Mouse (Mus musculus): Measurements from ENCODE around the gene Gm2381. TPM values are rescaled to one million over a fixed set of nuclear protein-coding genes. Genes with fewer than 3 reads are reported as not detected.

The Gm2381 gene
- polyA plus RNA-seq (2017; shearing (Covaris generic)) = not detected

DNA sequence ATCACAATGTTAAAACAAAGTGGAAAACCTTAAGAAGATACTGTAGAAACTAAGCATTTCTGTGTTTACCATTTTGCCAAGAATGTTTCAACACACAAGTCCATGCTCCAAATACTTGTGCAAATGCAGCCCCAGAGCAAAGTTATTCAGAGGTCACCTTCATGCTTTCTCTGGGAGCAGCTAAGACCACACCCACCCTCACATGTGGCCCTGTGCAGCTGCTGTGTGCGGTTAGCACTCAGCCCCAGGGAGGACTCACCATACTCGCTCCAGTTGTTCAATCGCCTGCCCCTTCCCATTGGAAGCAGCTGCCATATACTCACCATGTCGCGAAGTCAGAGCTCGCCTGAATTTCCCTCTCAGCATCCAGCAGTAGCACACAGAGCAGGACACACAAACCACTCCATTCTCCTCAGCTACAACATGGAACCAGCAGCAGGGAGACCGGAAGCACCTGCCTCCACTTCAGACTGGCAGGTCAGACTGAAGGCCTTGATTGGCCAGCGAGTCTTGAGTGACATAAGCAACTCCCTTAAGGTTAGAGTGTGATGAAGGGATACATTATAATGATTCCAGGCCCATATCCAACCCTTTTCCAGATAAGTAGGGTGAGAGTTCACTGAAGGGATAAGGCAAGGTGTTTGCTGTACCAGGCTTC lies at the start of gene Gm2381:
TSS of gene Gm2381 (minus strand) at position 434 of the 658 bp plus-strand sequence.

DNA sequence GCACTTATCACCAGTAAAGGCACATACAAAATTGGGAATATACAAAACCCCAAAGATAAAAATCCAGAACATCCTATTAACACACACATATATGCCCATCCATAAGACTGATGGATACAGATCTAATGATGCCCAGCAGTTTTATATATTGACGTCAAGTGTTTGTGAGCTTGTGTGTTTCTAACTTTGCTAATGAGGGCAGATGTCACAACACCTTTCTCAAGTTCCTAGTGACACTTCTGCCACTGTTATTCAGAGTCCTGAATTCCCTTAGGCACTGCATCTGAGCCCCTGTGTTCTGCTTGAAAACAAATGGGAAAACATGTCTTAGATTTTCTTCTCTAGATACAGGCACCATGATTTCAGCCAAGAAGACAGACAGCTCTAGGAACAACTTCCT lies 73.6 kb downstream of the Gm2381 start, which contains the start of gene Vmn2r62:
TSS of gene Vmn2r62 (minus strand) at position 101 of the 400 bp plus-strand sequence.

Other genes starting within 250 kb of the Gm2381 start
- gene Zfp976, start 224.6 kb downstream of the Gm2381 start, polyA plus RNA-seq (2017; shearing (Covaris generic)) = 0.16 TPM
- gene Zfp975, start 174.5 kb downstream of the Gm2381 start, polyA plus RNA-seq (2017; shearing (Covaris generic)) = 0.49 TPM
- gene Gm17067, start 140.2 kb downstream of the Gm2381 start, polyA plus RNA-seq (2017; shearing (Covaris generic)) = not detected
- not detected for gene Vmn2r62, start 73.7 kb downstream of the Gm2381 start, polyA plus RNA-seq (2017; shearing (Covaris generic))
- 0.06 TPM for gene Vmn2r63, start 66.6 kb upstream of the Gm2381 start, polyA plus RNA-seq (2017; shearing (Covaris generic))
- gene Gm9268, start 151.5 kb upstream of the Gm2381 start, polyA plus RNA-seq (2017; shearing (Covaris generic)) = not detected
- 0.80 TPM for gene Zfp936, start 247.0 kb upstream of the Gm2381 start, polyA plus RNA-seq (2017; shearing (Covaris generic))

All from naive thymus-derived CD4-positive, alpha-beta T cell, adult 5 months (primary cell).